Mouse (Mus musculus) myocyte (in vitro differentiated cells): ENCODE results near the gene Atp6v0a2.

Source experiments
- MYOD1 ChIP-seq, 3 experiments: IDR thresholded peaks; one replicate each; pipeline ENCODE4 v1.6.1; 2011; ENCODE audit warnings: control low read depth in 2 of 3, low read depth in 2 of 3, mild to moderate bottlenecking in 2 of 3, moderate library complexity in 1 of 3; ENCODE audit not compliant: insufficient read length in 2 of 3, control insufficient read depth in 1 of 3
- POLR2A ChIP-seq: IDR thresholded peaks from one replicate; pipeline ENCODE4 v1.6.1; 2011; ENCODE audit warnings: low read depth, mild to moderate bottlenecking, control low read depth, moderate library complexity; ENCODE audit not compliant: insufficient read length
- POLR2AphosphoS2 ChIP-seq: IDR thresholded peaks from one replicate; pipeline ENCODE4 v1.6.1; 2011; ENCODE audit warnings: low read depth, control low read depth; ENCODE audit not compliant: insufficient read length
- TCF3 ChIP-seq: IDR thresholded peaks from one replicate; pipeline ENCODE4 v1.6.1; 2011; ENCODE audit warnings: low read depth, control low read depth; ENCODE audit not compliant: insufficient read length

- TF ChIP-seq POLR2A (no peak), POLR2AphosphoS2 (no peak), MYOD1 (IDR thresholded peaks at IDR 0.05; ENCODE audit: control insufficient read depth in 1 of 3, insufficient read length in 2 of 3, low read depth in 2 of 3) (no peak), TCF3 (no peak)
Observed at GRCm38 (mm10) chr5:124748296-124748695, 119.9 kb downstream of the Atp6v0a2 start.
